Mouse (Mus musculus) heart, adult 18-20 months (tissue): ENCODE data around the gene Eed. TPM values are rescaled to one million over a fixed set of nuclear protein-coding genes. Genes with fewer than 3 reads are reported as not detected.

ENCODE experiments used
- DNase-seq, 2 experiments: peaks; one replicate each; pipeline ENCODE4 v3.0.0; 2021 to 2022; ENCODE audit warnings: mixed read lengths in 1 of 2
- total RNA-seq, 2 experiments: library from RNA; stranded (reverse); gene quantifications; 2 replicates each; pipeline ENCODE4 v1.2.3; 2021

The Eed gene
- total RNA-seq, 2 experiments from 2014 or later: 26.1 to 32.8 TPM

- no peak for DNase-seq
Observed at GRCm38 (mm10) chr7:89981557-89981956, 774 bp upstream of the Eed start.

- no peak for DNase-seq
Observed at GRCm38 (mm10) chr7:89980133-89980484, 674 bp downstream of the Eed start.

- DNase-seq: no peak
Observed at GRCm38 (mm10) chr7:89979432-89980130, 1.2 kb downstream of the Eed start.

- no peak for DNase-seq
Observed at GRCm38 (mm10) chr7:89976796-89977195, 4.0 kb downstream of the Eed start.

GRCm38 (mm10) chr7:89975571-89975970 lies 5.2 kb downstream of the Eed start:
- DNase-seq: no peak

- DNase-seq: no peak
Observed at GRCm38 (mm10) chr7:89967235-89967634, 13.5 kb downstream of the Eed start.

- DNase-seq: no peak
Observed at GRCm38 (mm10) chr7:89966771-89967170, 14.0 kb downstream of the Eed start.

GRCm38 (mm10) chr7:89963135-89963534 lies 17.6 kb downstream of the Eed start:
- DNase-seq: no peak

- DNase-seq: no peak
Observed at GRCm38 (mm10) chr7:89957300-89957699, 23.5 kb downstream of the Eed start.

GRCm38 (mm10) chr7:89954261-89954660 lies 26.5 kb downstream of the Eed start:
- DNase-seq: no peak

- no peak for DNase-seq
Observed at GRCm38 (mm10) chr7:89949403-89949802, 31.4 kb downstream of the Eed start.

GRCm38 (mm10) chr7:89948026-89948425 lies 32.8 kb downstream of the Eed start:
- peak; percentile 13 to 14 for DNase-seq

GRCm38 (mm10) chr7:89940571-89941463 lies 40.0 kb downstream of the Eed start, which contains the start of gene Hikeshi:
TSS of gene Hikeshi (minus strand) at chr7:89941204.
- peak; percentile 97 to 98 for DNase-seq

GRCm38 (mm10) chr7:89939497-89940353 lies 41.1 kb downstream of the Eed start:
- DNase-seq: no peak

- DNase-seq: no peak
Observed at GRCm38 (mm10) chr7:89923441-89924180, 57.2 kb downstream of the Eed start.

GRCm38 (mm10) chr7:89917776-89918175 lies 63.0 kb downstream of the Eed start:
- no peak for DNase-seq

- DNase-seq: peak in 1 of 2 experiments; percentile 8
Observed at GRCm38 (mm10) chr7:89916711-89917110, 64.1 kb downstream of the Eed start.

GRCm38 (mm10) chr7:89913432-89914158 lies 67.2 kb downstream of the Eed start:
- DNase-seq: no peak

GRCm38 (mm10) chr7:89912356-89912755 lies 68.4 kb downstream of the Eed start:
- no peak for DNase-seq

- DNase-seq: peak in 1 of 2 experiments; percentile 11
Observed at GRCm38 (mm10) chr7:89909711-89910110, 71.1 kb downstream of the Eed start.
